Mouse (Mus musculus) forebrain, embryonic 14.5 days (tissue): ENCODE data around the gene Ccdc85a. TPM values are rescaled to one million over a fixed set of nuclear protein-coding genes. Genes with fewer than 3 reads are reported as not detected.

Source experiments
- ATAC-seq: fragments of 200-750 bp; cut with Nextera tagmentation; 2 replicates; pipeline ENCODE4 v1.8.0; 2017; ENCODE audit warnings: mild to moderate bottlenecking, moderate library complexity
- DNase-seq: peaks from one replicate; pipeline ENCODE4 v3.0.0-alpha.2; 2015; ENCODE audit warnings: low spot score
- H3K27ac ChIP-seq: fragments of 300-500 bp; sonication (generic); 2 replicates; pipeline ENCODE4 v1.5.1; 2014; ENCODE audit warnings: low read depth, mild to moderate bottlenecking, control low read depth, low read length, moderate library complexity
- H3K27me3 ChIP-seq: fragments of 300-500 bp; sonication (generic); replicated peaks from 2 replicates; pipeline ENCODE4 v1.6.1; 2014; ENCODE audit warnings: low read length, control low read depth, mixed read lengths; ENCODE audit not compliant: control insufficient read depth, insufficient read depth
- H3K36me3 ChIP-seq: fragments of 300-500 bp; sonication (generic); 2 replicates; pipeline ENCODE4 v1.6.1; 2014; ENCODE audit warnings: low read length, control low read depth; ENCODE audit not compliant: control insufficient read depth, insufficient read depth
- H3K4me1 ChIP-seq: fragments of 300-500 bp; sonication (generic); 2 replicates; pipeline ENCODE4 v1.6.1; 2014; ENCODE audit warnings: antibody characterized with exemption, low read length, control low read depth; ENCODE audit not compliant: control insufficient read depth, insufficient read depth
- H3K4me2 ChIP-seq: fragments of 300-500 bp; sonication (generic); 2 replicates; pipeline ENCODE4 v1.6.1; 2014; ENCODE audit warnings: mild to moderate bottlenecking, control low read depth, low read length
- H3K4me3 ChIP-seq: fragments of 300-500 bp; sonication (generic); 2 replicates; pipeline ENCODE4 v1.5.1; 2014; ENCODE audit warnings: low read depth, low read length, control low read depth
- H3K9ac ChIP-seq: fragments of 300-500 bp; sonication (generic); 2 replicates; pipeline ENCODE4 v1.6.1; 2014; ENCODE audit warnings: mild to moderate bottlenecking, low read length, control low read depth, moderate library complexity
- H3K9me3 ChIP-seq: fragments of 300-500 bp; sonication (generic); replicated peaks from 2 replicates; pipeline ENCODE4 v1.6.1; 2016; ENCODE audit warnings: low read length, control low read depth, mixed read lengths; ENCODE audit not compliant: control insufficient read depth
- WGBS: fragments of 180-500 bp; shearing (Covaris S2); extraction: QIAGEN DNeasy Blood & Tissue Kit; methylation state at CpG from one replicate; pipeline ENCODE4 v1.1.7; 2014; 5-methylcytosine and 5-hydroxymethylcytosine counted together
- polyA plus RNA-seq: library from polyadenylated mRNA; unstranded; fragments of >200 nt; fragmentation: Nextera tagmentation; extraction: Ambion mirVana; gene quantifications from 2 replicates; pipeline ENCODE4 v1.2.1, GENCODE M21; 2014

The Ccdc85a gene
- polyA plus RNA-seq, 1 experiment from 2014 or later = 7.7 TPM

GRCm38 (mm10) chr11:28556420-28556819, 27.7 kb downstream of the Ccdc85a start:
- ATAC-seq = peak; percentile 75; the same call in 1 of the 2 replicates
- H3K27me3 ChIP-seq = no peaks in the 10 kb centered on the region
- no peak overlapping the region for H3K4me2 ChIP-seq
- H3K36me3 ChIP-seq = no peaks in the 10 kb centered on the region
- no peak overlapping the region for H3K9ac ChIP-seq
- peak; percentile 54 for DNase-seq
- H3K9me3 ChIP-seq = no peaks in the 10 kb centered on the region
- H3K4me1 ChIP-seq = no peaks in the 10 kb centered on the region
- no peak overlapping the region for H3K4me3 ChIP-seq
- no peak overlapping the region for H3K27ac ChIP-seq

- ATAC-seq (no peak), DNase-seq (no peak)
- no peaks in the 10 kb centered on the region for H3K9me3 ChIP-seq
- WGBS = 90% methylated on average over 2 of the region's 2 CpGs
- H3K4me2 ChIP-seq = no peak overlapping the region
- no peaks in the 10 kb centered on the region for H3K36me3 ChIP-seq
- H3K27me3 ChIP-seq = no peaks in the 10 kb centered on the region
- H3K4me1 ChIP-seq = no peaks in the 10 kb centered on the region
- H3K9ac ChIP-seq = no peak overlapping the region
- no peak overlapping the region for H3K4me3 ChIP-seq
- no peak overlapping the region for H3K27ac ChIP-seq
These were observed 40.7 kb downstream of the Ccdc85a start for GRCm38 (mm10) chr11:28543429-28543828.

DNA sequence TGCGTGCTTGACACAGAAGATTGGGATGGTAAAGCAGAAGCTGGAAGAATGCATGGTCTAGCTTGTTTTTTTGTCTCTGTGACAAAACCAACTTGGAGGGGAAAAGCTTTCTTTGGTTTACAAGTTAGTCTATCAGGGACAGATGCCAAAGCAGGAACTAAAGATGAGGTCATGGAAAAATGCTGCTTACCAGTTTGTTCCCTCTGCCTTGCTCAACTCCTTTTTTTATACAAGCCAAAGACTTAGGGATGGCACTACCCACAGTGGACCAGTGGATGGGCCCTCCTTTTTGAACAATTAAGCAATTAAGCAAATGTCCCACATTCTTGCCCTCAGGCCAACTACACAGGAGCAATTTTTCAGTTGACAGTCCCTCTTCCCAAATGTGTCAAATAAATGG, 42.8 kb downstream of the Ccdc85a start:
- H3K4me2 ChIP-seq = no peak overlapping the region

DNA sequence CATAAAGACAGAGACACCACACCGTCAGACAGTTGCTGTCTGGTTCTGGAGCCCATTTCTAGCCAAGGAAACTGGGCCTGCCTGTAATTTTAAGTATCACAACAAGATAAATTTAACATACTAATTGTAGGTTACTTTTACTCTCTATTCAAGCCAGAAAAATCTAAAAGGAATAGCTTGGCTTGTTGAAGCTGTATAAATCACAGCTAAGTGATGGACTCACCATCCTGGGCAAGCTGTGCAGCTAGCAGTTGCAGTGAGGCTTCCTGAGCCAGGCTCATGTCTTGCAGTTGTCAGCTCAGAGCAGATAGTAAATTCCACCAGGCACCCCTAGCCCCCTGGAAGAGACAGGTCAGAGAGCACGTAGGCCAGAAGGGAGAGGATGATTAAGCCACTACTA, 50.8 kb downstream of the Ccdc85a start:
- no peak overlapping the region for H3K4me3 ChIP-seq
- 92% methylated on average over 2 of the region's 2 CpGs for WGBS
- H3K4me2 ChIP-seq = no peak overlapping the region
- H3K27me3 ChIP-seq = no peaks in the 10 kb centered on the region
- no peak for DNase-seq
- no peaks in the 10 kb centered on the region for H3K4me1 ChIP-seq
- ATAC-seq = no peak
- no peak overlapping the region for H3K27ac ChIP-seq
- H3K9ac ChIP-seq = no peak overlapping the region
- no peaks in the 10 kb centered on the region for H3K36me3 ChIP-seq
- 0 out of 2 replicates have a peak, but pooled peaks cover 2% of the 10 kb centered on the region for H3K9me3 ChIP-seq

More for the DNA sequence above, 42.8 kb downstream of the Ccdc85a start:
- Histone ChIP-seq H3K9me3 (no peaks in the 10 kb centered on the region), H3K27ac (no peak overlapping the region), H3K4me1 (no peaks in the 10 kb centered on the region), H3K4me3 (no peak overlapping the region), H3K27me3 (no peaks in the 10 kb centered on the region), H3K36me3 (no peaks in the 10 kb centered on the region), H3K9ac (no peak overlapping the region)
- ATAC-seq = no peak
- no peak for DNase-seq
- 89% methylated on average over 1 of the region's 1 CpGs for WGBS

DNA sequence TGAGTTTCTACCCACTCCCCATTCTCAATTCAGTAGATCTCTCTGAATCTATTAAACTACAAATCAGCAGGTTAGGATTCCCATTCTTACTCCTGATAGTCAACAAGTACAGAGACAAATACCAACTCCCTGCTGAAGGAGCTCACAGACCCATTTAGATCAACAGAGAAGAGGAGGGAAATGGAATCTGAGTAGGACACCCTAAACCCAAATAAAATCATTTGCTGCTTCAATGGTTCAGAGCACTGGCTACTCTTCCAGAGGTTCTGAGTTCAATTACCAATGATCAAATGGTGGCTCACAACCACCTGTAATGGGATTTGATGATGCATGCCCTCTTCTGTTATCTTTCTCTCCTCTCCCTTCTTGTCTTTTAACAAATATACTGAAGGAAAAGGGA, 82.9 kb downstream of the Ccdc85a start:
- Histone ChIP-seq H3K27me3 (no peaks in the 10 kb centered on the region), H3K27ac (no peak overlapping the region), H3K9ac (no peak overlapping the region), H3K9me3 (no peaks in the 10 kb centered on the region), H3K4me3 (no peak overlapping the region), H3K4me1 (no peaks in the 10 kb centered on the region), H3K4me2 (no peak overlapping the region), H3K36me3 (no peaks in the 10 kb centered on the region)
- DNase-seq (no peak), ATAC-seq (no peak)

DNA sequence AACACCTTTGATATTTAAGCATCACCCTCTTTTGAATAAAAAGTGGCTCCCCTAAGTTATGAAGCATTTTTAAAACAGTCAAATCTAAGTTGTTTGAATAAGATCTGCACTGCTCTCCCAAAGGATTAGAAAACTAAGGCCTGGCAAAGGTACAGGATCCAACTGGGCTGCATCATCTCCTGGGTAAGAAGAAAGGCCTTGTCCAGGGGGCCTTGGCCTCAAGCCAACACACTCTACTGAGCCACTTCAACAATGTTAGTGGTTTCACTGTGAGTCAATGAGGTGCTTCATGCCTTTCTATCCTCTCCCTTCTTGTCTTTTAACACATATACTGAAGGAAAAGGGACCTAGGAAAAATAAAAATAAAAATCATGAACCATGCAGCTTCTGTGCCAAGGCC, 87.1 kb downstream of the Ccdc85a start:
- no peaks in the 10 kb centered on the region for H3K36me3 ChIP-seq
- H3K9ac ChIP-seq = no peak overlapping the region
- no peaks in the 10 kb centered on the region for H3K9me3 ChIP-seq
- no peaks in the 10 kb centered on the region for H3K4me1 ChIP-seq
- H3K27me3 ChIP-seq = no peaks in the 10 kb centered on the region
- ATAC-seq (no peak), DNase-seq (peak; percentile 5)
- H3K4me3 ChIP-seq = no peak overlapping the region
- no peak overlapping the region for H3K27ac ChIP-seq
- no peak overlapping the region for H3K4me2 ChIP-seq

DNA sequence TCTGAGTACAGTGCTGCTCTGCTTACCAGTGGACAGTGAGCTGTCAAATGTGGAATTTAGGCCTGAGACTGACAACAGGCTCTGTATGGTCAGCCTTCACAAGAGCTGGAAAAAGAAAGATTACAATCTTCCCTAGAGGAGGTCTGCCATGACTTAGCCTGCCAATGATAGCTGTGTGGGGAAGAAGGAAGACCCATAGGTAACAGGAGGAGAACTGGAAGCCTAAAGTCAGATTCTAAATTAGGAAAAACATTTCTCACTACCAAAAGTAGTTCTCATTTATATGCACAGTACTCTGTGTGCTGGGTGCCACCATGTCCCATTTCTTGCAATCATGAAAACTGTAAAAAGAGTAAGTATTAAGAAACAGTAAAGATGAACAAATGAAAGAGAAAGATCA, 90.8 kb downstream of the Ccdc85a start:
- Histone ChIP-seq H3K9ac (no peak overlapping the region), H3K27ac (no peak overlapping the region), H3K27me3 (no peaks in the 10 kb centered on the region), H3K36me3 (no peaks in the 10 kb centered on the region), H3K4me1 (no peaks in the 10 kb centered on the region), H3K4me3 (no peak overlapping the region), H3K9me3 (no peaks in the 10 kb centered on the region), H3K4me2 (no peak overlapping the region)
- no peak for ATAC-seq
- DNase-seq = no peak

DNA sequence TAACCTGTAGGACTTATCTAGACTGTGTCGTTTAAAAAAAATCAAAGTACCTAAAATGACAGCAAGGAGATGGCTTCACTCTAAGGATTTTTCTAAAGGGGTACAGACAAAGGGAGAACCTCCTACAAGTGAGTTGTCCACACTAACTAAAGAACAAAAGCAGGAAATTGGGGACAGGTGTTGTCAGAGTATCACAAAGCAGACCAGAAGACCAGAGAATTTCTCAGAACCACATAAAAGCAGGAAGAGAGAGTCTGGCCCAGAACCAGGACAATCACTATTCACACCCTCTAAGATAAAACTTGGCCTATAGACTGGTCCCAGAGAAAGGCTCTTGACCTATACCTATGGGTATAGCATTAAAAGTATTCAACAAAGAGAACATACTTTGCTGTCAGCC, 92.8 kb downstream of the Ccdc85a start:
- H3K9me3 ChIP-seq = no peaks in the 10 kb centered on the region
- H3K9ac ChIP-seq = no peak overlapping the region
- ATAC-seq (no peak), DNase-seq (no peak)
- no peak overlapping the region for H3K27ac ChIP-seq
- no peaks in the 10 kb centered on the region for H3K27me3 ChIP-seq
- H3K4me1 ChIP-seq = no peaks in the 10 kb centered on the region
- WGBS = 86% methylated on average over 1 of the region's 1 CpGs
- no peaks in the 10 kb centered on the region for H3K36me3 ChIP-seq
- H3K4me3 ChIP-seq = no peak overlapping the region
- H3K4me2 ChIP-seq = no peak overlapping the region

DNA sequence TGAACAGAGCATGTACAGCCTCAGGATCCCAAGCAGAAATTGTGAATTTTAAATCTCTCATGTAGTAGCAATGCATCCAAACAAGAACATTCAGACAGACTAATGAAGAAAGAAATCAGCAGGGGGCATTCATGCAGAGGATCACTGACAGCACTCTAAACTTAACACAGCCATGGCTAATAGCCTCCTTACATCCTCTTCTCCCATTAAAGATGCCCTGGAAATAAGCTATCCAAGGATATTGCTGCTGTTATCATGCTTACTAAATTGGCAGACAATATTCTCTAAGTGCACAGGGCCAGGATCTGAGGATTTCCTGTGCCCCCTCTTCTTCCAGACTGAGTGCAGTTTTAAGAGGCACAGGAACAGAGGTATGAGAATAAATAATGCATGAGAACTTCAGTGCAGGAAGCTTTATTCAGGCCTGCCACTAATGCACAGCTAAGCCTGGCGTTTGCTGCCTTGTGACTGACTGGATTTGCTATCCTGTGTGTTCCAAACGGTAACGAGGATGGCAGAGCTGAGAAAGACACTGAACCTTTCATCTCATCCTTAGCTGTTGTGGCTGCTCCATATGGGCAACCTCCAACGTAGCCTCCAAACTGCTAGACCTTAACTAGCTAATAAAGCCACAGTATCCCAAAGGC, 99.9 kb downstream of the Ccdc85a start:
- 0 out of 2 replicates have a peak, but pooled peaks cover 2% of the 10 kb centered on the region for H3K4me1 ChIP-seq
- DNase-seq (peak; percentile 32), ATAC-seq (peak; percentile 71)
- no peak overlapping the region for H3K9ac ChIP-seq
- H3K27me3 ChIP-seq = no peaks in the 10 kb centered on the region
- WGBS = 11% methylated on average over 4 of the region's 4 CpGs
- H3K4me3 ChIP-seq = no peak overlapping the region
- H3K9me3 ChIP-seq = no peaks in the 10 kb centered on the region
- H3K4me2 ChIP-seq = no peak overlapping the region
- H3K27ac ChIP-seq = no peak overlapping the region
- no peaks in the 10 kb centered on the region for H3K36me3 ChIP-seq
